Mouse (Mus musculus) midbrain, embryonic 16.5 days (tissue): ENCODE measurements around the gene Plbd1. TPM values are rescaled to one million over a fixed set of nuclear protein-coding genes. Genes with fewer than 3 reads are reported as not detected.

Experiments
- ATAC-seq: fragments of 200-750 bp; cut with Nextera tagmentation; 2 replicates; pipeline ENCODE4 v1.8.0; 2017; ENCODE audit warnings: moderate TSS enrichment
- H3K27ac ChIP-seq: fragments of 300-500 bp; sonication (generic); 2 replicates; pipeline ENCODE4 v1.5.1; 2014; ENCODE audit warnings: mild to moderate bottlenecking, low read length, mixed read lengths
- H3K27me3 ChIP-seq: fragments of 300-500 bp; sonication (generic); 2 replicates; pipeline ENCODE4 v1.6.1; 2014; ENCODE audit warnings: low read depth, low read length, mixed read lengths; ENCODE audit not compliant: control insufficient read depth, insufficient read depth
- H3K36me3 ChIP-seq: fragments of 300-500 bp; sonication (generic); 2 replicates; pipeline ENCODE4 v1.6.1; 2014; ENCODE audit warnings: mild to moderate bottlenecking, low read length, moderate library complexity, mixed read lengths; ENCODE audit not compliant: control insufficient read depth, insufficient read depth
- H3K4me1 ChIP-seq: fragments of 300-500 bp; sonication (generic); 2 replicates; pipeline ENCODE4 v1.6.1; 2014; ENCODE audit warnings: mild to moderate bottlenecking, low read length, mixed read lengths; ENCODE audit not compliant: control insufficient read depth, insufficient read depth
- H3K4me2 ChIP-seq: fragments of 300-500 bp; sonication (generic); 2 replicates; pipeline ENCODE4 v1.6.1; 2014; ENCODE audit warnings: mild to moderate bottlenecking, low read length, mixed read lengths
- H3K4me3 ChIP-seq: fragments of 300-500 bp; sonication (generic); 2 replicates; pipeline ENCODE4 v1.5.1; 2014; ENCODE audit warnings: low read depth, mild to moderate bottlenecking, low read length, moderate library complexity, mixed read lengths
- H3K9ac ChIP-seq: fragments of 300-500 bp; sonication (generic); 2 replicates; pipeline ENCODE4 v1.6.1; 2014; ENCODE audit warnings: low read depth, low read length, mixed read lengths
- H3K9me3 ChIP-seq: fragments of 300-500 bp; sonication (generic); replicated peaks from 2 replicates; pipeline ENCODE4 v1.6.1; 2014; ENCODE audit warnings: mild to moderate bottlenecking, low read length, mixed read lengths; ENCODE audit not compliant: control insufficient read depth, poor library complexity, severe bottlenecking
- WGBS: fragments of 180-500 bp; shearing (Covaris S2); extraction: QIAGEN DNeasy Blood & Tissue Kit; methylation state at CpG from one replicate; pipeline ENCODE4 v1.1.7; 2014; 5-methylcytosine and 5-hydroxymethylcytosine counted together
- polyA plus RNA-seq: library from polyadenylated mRNA; unstranded; fragments of >200 nt; fragmentation: Nextera tagmentation; extraction: Ambion mirVana; gene quantifications from 2 replicates; pipeline ENCODE4 v1.2.1, GENCODE M21; 2015

Gene Plbd1
- polyA plus RNA-seq, 1 experiment from 2014 or later = 0.54 TPM

DNA sequence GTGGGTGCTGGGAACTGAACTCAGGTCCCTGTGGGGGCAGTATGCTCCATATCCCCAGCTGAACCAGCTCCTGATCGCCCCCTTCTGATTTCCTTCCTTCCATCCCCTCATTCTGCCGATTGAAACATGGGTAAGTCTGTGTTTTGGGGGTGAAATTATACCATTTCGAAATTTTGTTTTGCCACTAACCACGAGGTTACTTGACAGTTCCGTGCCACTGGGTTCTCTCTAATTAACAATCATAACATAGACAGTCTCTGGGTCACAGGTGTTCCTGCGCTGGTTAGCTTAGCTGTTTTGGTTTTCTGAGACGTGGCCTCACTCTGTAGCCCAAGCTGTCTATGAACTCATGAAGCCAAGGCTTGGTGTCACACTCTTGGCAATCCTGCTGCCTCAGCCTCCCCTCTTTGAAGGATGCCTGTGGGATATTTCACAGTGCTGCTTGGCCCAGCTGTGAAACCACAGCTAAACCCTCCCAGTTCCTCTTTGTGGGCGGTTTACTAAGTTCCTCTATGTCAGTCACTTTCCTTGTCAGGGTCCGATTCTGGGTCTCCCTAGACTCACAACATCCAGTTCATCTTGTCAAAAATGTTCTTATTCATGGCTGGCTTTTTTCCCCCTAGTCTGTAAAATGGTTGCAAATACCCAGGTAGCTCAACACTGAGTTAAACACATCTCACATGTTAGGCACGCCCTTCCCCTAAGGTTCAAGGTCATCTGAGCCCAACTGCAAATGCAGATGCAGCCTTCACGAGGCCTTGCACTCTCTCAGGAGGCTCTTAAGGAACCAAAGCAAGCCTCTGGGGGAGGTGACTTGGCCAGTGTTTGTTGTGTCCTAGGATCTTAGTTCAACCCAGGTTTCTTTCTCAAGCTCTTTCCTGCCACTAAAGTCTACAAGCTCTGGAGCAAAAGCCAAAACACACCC lies 21.9 kb upstream of the Plbd1 start:
- H3K36me3 ChIP-seq = no peaks in the 10 kb centered on the region
- no peaks in the 10 kb centered on the region; the same call in 1 of the 2 replicates for H3K9me3 ChIP-seq
- 87% methylated on average over 11 of the region's 11 CpGs for WGBS
- H3K9ac ChIP-seq = no peak overlapping the region
- H3K27me3 ChIP-seq = no peaks in the 10 kb centered on the region
- no peak overlapping the region for H3K4me3 ChIP-seq
- no peak overlapping the region for H3K27ac ChIP-seq
- H3K4me1 ChIP-seq = no peaks in the 10 kb centered on the region
- ATAC-seq = no peak
- no peak overlapping the region for H3K4me2 ChIP-seq

DNA sequence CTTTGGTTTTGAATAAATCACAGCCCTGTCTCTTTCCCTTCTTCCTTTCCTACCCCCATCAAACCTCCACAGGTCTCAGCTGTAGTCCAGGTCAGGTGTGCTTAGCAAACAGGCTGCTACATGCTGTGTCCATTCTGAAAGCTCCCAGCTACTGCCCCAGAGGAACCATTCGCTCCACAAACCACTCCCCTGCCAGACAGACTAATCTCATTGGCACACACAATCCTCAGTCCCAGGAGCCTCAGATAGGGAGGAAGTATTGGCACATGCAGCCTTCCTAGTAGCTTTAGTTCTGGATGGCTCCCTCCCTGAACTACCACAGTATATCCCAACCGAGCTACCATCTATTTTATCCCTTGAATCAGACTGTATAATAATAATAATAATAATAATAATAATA lies 17.7 kb upstream of the Plbd1 start:
- 20% methylated on average over 2 of the region's 2 CpGs for whole genome bisulfite sequencing

DNA sequence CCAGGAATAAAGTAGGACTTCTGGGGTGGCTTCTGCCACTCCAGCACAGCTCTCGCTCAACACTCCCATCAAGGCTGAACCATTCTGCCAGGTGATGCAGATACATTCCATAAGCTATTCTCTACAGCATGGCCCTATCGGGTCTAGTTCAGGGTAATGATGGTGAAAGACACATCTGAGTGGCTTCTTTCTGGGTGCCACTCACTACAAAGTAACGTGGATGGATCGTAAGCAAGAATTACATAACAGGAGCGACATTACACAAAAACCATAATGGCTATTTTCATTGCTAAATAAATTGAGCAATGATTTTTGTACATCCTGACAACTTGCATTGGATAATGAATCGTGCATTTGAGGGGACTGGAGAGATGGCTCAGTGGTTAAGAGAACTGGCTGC lies 13.2 kb upstream of the Plbd1 start:
- Histone ChIP-seq H3K4me3 (no peak overlapping the region), H3K4me2 (no peak overlapping the region), H3K4me1 (no peaks in the 10 kb centered on the region), H3K9me3 (peaks cover 2% of the 10 kb centered on the region; the same call in 1 of the 2 replicates), H3K27ac (no peak overlapping the region), H3K36me3 (no peaks in the 10 kb centered on the region), H3K9ac (no peak overlapping the region), H3K27me3 (no peaks in the 10 kb centered on the region)
- ATAC-seq = no peak
- WGBS = 91% methylated on average over 6 of the region's 6 CpGs

More for the DNA sequence above, 17.7 kb upstream of the Plbd1 start:
- Histone ChIP-seq H3K4me1 (no peaks in the 10 kb centered on the region), H3K4me3 (no peak overlapping the region), H3K9me3 (peaks cover 2% of the 10 kb centered on the region; the same call in 1 of the 2 replicates), H3K9ac (no peak overlapping the region), H3K36me3 (no peaks in the 10 kb centered on the region), H3K27ac (no peak overlapping the region), H3K27me3 (no peaks in the 10 kb centered on the region), H3K4me2 (no peak overlapping the region)
- ATAC-seq = no peak

DNA sequence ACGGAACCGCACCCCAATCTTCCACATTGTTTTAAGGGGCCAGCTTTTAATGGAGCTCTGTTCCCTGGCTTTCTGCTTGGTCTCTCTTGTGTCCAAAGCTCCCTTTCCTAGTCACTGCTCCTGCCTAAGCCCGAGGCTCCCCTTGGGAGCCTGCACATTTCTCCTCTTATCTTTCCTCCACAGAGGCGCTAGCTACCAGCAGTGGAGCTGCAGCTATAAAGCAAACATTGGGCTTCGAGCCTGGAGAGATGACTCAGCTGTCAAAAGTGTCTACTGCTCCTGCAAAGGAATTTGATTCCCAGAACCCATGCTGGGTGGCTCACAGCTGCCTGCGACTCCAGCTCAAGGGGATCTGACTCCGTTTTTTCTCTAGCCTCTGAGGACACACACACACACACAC lies 10.7 kb upstream of the Plbd1 start:
- Histone ChIP-seq H3K27me3 (no peaks in the 10 kb centered on the region), H3K27ac (no peak overlapping the region), H3K36me3 (no peaks in the 10 kb centered on the region), H3K9ac (no peak overlapping the region), H3K9me3 (peaks cover 2% of the 10 kb centered on the region; the same call in 1 of the 2 replicates), H3K4me3 (no peak overlapping the region), H3K4me1 (no peaks in the 10 kb centered on the region), H3K4me2 (no peak overlapping the region)
- ATAC-seq = no peak
- 69% methylated on average over 7 of the region's 7 CpGs for WGBS

DNA sequence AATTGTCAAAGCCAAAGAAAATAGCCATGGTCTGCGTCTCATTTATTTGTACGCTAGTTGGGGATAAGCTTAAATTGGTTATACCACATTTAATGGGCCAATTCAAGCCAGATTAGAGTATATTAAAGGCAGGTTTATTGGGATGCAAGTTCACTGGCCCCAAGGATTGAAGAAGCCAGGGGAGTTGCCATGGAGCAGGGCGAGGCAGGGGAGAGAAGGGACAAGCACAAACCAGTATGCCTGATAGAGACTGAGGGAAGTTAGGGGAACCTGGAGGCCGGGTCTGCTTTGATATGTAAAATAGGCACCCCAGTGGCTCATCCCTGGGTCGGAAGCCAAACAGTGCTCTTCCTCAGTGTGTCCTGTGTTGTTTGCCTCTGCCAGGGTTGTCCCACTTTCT lies 7.5 kb upstream of the Plbd1 start:
- no peaks in the 10 kb centered on the region for H3K27me3 ChIP-seq
- H3K4me1 ChIP-seq = no peaks in the 10 kb centered on the region
- H3K36me3 ChIP-seq = no peaks in the 10 kb centered on the region
- no peak overlapping the region for H3K9ac ChIP-seq
- H3K4me3 ChIP-seq = no peak overlapping the region
- no peak overlapping the region for H3K4me2 ChIP-seq
- 41% methylated on average over 5 of the region's 5 CpGs for WGBS
- H3K9me3 ChIP-seq = no peaks in the 10 kb centered on the region
- no peak overlapping the region for H3K27ac ChIP-seq
- no peak for ATAC-seq

DNA sequence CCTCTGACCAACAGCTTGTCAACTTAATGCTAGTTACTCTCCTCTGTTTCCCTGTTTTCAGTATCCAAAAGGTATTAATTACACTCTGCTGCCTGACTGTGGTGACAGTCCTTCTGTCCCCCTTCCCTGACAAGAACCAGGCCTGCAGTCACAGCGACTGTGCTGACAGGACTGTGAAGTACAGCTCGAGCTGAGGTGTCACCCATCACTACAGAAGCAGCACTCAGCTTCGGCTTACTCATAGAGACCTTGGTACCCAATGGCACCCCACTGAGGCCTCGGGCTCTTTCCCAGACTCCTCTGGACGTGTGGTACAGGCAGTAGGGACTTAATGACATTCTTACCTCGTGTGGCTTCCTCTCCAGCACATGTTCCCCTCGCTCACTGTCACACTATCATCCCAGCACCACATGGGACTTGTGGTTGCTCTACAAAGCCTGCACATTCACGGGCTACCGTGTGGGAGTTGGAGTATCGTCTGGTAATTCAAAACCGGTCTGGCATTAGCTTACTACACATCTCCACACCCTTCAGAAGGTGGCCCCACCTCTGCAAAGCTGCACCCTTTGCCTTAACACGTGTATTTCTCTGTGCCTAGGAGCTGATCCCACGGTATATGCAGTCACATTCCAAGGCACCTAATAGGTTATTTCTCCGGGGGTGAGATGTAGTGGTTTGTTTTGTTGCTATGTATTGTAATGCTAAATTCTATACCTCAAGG lies 6.7 kb upstream of the Plbd1 start:
- no peaks in the 10 kb centered on the region for H3K9me3 ChIP-seq
- no peak overlapping the region for H3K27ac ChIP-seq
- H3K27me3 ChIP-seq = no peaks in the 10 kb centered on the region
- no peaks in the 10 kb centered on the region for H3K4me1 ChIP-seq
- H3K4me2 ChIP-seq = no peak overlapping the region
- no peak overlapping the region for H3K9ac ChIP-seq
- H3K4me3 ChIP-seq = no peak overlapping the region
- no peak for ATAC-seq
- 66% methylated on average over 14 of the region's 14 CpGs for WGBS
- H3K36me3 ChIP-seq = no peaks in the 10 kb centered on the region

DNA sequence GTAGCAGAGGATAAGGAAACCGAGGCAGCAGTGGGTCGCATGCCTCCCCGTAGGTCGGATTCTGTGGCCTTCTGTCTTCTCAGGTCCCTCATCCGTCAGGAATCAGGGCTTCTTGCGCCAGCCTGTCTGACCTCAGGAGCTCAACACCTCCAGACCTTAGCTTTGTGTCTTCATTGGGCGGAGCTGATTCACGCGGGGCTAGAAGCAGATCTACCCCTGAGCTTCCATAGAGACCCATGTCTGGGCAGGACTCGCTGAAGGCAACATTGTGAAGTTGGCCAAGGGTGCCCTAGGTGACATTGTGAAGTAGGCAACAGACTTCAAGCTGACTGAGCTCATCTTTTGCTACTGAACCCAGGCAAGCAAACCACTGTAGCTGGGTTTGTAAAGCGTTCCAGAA lies 335 bp upstream of the Plbd1 start:
- Histone ChIP-seq H3K9me3 (no peaks in the 10 kb centered on the region), H3K4me3 (no peak overlapping the region), H3K27ac (no peak overlapping the region), H3K36me3 (no peaks in the 10 kb centered on the region), H3K4me2 (no peak overlapping the region; the same call in 1 of the 2 replicates), H3K27me3 (peaks cover 12% of the 10 kb centered on the region), H3K9ac (no peak overlapping the region), H3K4me1 (no peaks in the 10 kb centered on the region; the same call in 1 of the 2 replicates)
- ATAC-seq = no peak
- 26% methylated on average over 11 of the region's 11 CpGs for WGBS

DNA sequence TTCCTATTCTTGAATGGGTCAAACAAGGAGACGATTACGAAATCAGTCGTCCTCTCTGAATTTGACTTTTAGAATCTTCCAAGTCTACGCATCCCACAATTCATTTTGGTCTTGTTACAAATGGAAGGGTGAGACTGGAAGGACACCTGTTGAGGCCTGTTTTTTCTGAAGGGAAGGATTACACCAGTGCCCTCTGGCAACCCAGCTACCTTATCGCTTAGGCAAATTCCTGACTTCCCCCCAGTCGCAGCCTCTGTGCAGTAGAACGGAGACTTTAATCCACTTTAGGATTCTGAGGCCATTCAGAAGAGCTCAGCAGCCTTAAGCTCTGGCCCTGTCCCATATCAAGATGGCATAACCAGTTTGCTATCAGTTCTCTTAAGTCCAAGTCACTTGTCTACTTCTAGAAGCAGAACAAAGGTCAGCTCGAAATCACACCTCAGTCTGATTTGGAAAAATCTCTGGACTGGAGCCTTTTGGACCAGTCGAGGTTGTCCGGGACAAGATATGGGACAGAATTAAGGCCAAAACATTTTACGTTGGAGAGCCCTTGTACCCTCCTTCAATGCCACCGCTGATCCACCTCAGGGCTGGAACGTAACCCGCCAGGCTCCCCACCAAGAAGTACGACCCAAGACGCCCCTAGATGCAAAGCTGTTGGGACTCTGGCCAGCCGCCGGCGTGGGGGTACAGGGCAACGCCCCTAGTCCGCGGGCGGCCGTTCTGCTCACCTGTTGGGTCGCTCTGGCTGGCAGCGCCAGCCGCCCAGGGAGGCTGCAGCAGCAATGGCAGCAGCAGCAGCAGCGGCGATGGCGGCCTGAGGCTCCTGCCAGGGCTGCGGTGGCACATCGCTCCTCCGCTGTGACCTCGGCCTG lies 660 bp downstream of the Plbd1 start:
- 14% methylated on average over 34 of the region's 34 CpGs for WGBS
- Histone ChIP-seq H3K27ac (no peak overlapping the region), H3K36me3 (no peaks in the 10 kb centered on the region), H3K9ac (peak overlapping the region; percentile 15; the same call in 1 of the 2 replicates), H3K4me2 (peak overlapping the region; percentile 45), H3K27me3 (peaks cover 12% of the 10 kb centered on the region), H3K4me3 (peak overlapping the region; percentile 26; the same call in 1 of the 2 replicates), H3K9me3 (no peaks in the 10 kb centered on the region), H3K4me1 (no peaks in the 10 kb centered on the region; the same call in 1 of the 2 replicates)
- no peak for ATAC-seq
